Mouse (Mus musculus) lung, postnatal 0 days (tissue): ENCODE results near the gene Clba1.

Experiments used
- CTCF ChIP-seq: IDR thresholded peaks from 2 replicates; pipeline ENCODE4 v1.5.1; 2016; ENCODE audit warnings: antibody characterized with exemption, mild to moderate bottlenecking
- EP300 ChIP-seq: IDR thresholded peaks from 2 replicates; pipeline ENCODE4 v1.6.1; 2016; ENCODE audit warnings: antibody characterized with exemption, mild to moderate bottlenecking, control low read depth

GRCm38 (mm10) chr12:112800476-112800875 is 8.3 kb upstream of the Clba1 start:
- TF ChIP-seq EP300 (no peak), CTCF (peak; percentile 89)
